Mouse (Mus musculus): ENCODE measurements around the gene Mex3a.
"Not testable (repeated sequence)": the region's sequence is repeated elsewhere in the genome, so short reads cannot be mapped to it uniquely, and the experiment has no call there.

The Mex3a gene

GRCm38 (mm10) chr3:88567892-88568291, 35.7 kb downstream of the Mex3a start:
- no peak for DNase-seq (ENCODE audit: low read depth, low spot score)

GRCm38 (mm10) chr3:88568615-88569014, 36.4 kb downstream of the Mex3a start:
- no peak for DNase-seq (ENCODE audit: low read depth, low spot score)

- no peak for DNase-seq (ENCODE audit: low read depth, low spot score)
These were observed 36.9 kb downstream of the Mex3a start for GRCm38 (mm10) chr3:88569093-88569492.

GRCm38 (mm10) chr3:88569694-88570093, 37.5 kb downstream of the Mex3a start:
- no peak for DNase-seq (ENCODE audit: low read depth, low spot score)

- no peak for DNase-seq (ENCODE audit: low read depth, low spot score)
These were observed 38.1 kb downstream of the Mex3a start for GRCm38 (mm10) chr3:88570341-88570740.

GRCm38 (mm10) chr3:88571856-88572255, 39.7 kb downstream of the Mex3a start:
- DNase-seq (ENCODE audit: low read depth, low spot score) = no peak

GRCm38 (mm10) chr3:88572835-88573234, 40.6 kb downstream of the Mex3a start:
- DNase-seq (ENCODE audit: low read depth, low spot score) = no peak

GRCm38 (mm10) chr3:88573810-88574209, 41.6 kb downstream of the Mex3a start:
- no peak for DNase-seq (ENCODE audit: low read depth, low spot score)

- DNase-seq (ENCODE audit: low read depth, low spot score) = no peak
These were observed 43.3 kb downstream of the Mex3a start, which contains the start of gene Ssr2 for GRCm38 (mm10) chr3:88575540-88575939. Ssr2 (plus strand) TSS chr3:88575876.

GRCm38 (mm10) chr3:88577846-88578245, 45.7 kb downstream of the Mex3a start:
- DNase-seq (ENCODE audit: low read depth, low spot score) = not testable (repeated sequence)

- no peak for DNase-seq (ENCODE audit: low read depth, low spot score)
These were observed 46.6 kb downstream of the Mex3a start for GRCm38 (mm10) chr3:88578498-88579424.

GRCm38 (mm10) chr3:88579454-88580117, 47.4 kb downstream of the Mex3a start:
- peak; percentile 65 for DNase-seq (ENCODE audit: low read depth, low spot score)

GRCm38 (mm10) chr3:88585769-88586168, 53.6 kb downstream of the Mex3a start:
- DNase-seq (ENCODE audit: low read depth, low spot score) = no peak

GRCm38 (mm10) chr3:88586640-88587039, 54.4 kb downstream of the Mex3a start:
- DNase-seq (ENCODE audit: low read depth, low spot score) = no peak

GRCm38 (mm10) chr3:88590246-88590645, 58.1 kb downstream of the Mex3a start:
- DNase-seq (ENCODE audit: low read depth, low spot score) = no peak

Measured in c-Kit-negative CD71-positive TER-119-positive erythroid progenitor cells, embryonic 14.5 days (primary cell).